Mouse (Mus musculus): ENCODE data around the gene Arsb. TPM values are rescaled to one million over a fixed set of nuclear protein-coding genes. Genes with fewer than 3 reads are reported as not detected.

Arsb gene
- polyA plus RNA-seq, 1 experiment from 2014 or later, result 4.9 TPM

DNA sequence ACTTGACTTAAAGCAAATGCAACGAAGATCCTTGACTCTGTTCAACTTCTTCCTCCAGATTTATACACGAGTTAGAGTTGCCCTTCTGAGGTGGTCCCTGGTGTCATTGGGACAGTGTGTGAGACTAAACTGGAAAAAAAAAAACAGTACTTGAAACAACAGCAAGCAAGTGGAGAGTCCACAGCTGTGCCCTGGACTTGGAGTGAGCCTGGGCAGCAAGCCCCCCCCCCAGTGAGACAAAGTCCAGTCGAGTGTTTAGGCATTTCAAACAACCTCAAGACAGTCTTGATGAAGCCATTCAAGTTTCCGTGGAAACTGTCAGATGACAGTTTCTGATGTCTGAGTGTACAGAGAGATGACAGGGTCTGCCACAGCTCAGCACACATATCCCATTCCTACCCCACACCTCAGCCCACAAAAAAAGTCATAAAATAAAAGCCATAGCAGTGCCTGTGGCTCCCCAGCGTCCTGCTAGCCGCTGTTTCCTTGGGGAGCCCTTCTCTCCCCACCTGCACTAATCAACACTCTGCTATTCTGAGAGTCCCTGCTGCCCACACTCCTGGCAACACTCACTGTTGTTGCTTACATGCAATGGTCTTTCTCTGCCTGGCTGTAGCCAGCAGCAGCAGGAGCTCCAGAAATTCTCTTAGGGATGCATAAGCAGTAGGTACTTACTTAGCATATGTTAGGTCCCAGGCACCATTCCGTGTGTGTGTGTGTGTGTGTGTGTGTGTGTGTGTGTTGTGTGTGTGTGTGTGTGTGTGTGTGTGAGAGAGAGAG is 159.3 kb downstream of the Arsb start:
- no peak overlapping the region for H3K27ac ChIP-seq (replicated peaks)
- ATAC-seq (ENCODE audit: low FRiP score, low TSS enrichment) (no peak), DNase-seq (ENCODE audit: low spot score) (no peak)
- no peaks in the 10 kb centered on the region for H3K27me3 ChIP-seq (ENCODE audit: control insufficient read depth, insufficient read depth, low read length)
- 70% methylated on average over 7 of the region's 7 CpGs for WGBS
- no peak overlapping the region for H3K4me2 ChIP-seq (replicated peaks; ENCODE audit: low read depth)
- H3K4me3 ChIP-seq (ENCODE audit: low read depth, low read length), result no peak overlapping the region
- H3K4me1 ChIP-seq (replicated peaks; ENCODE audit: control insufficient read depth, insufficient read depth), result no peaks in the 10 kb centered on the region
- no peaks in the 10 kb centered on the region for H3K36me3 ChIP-seq (ENCODE audit: control insufficient read depth, insufficient read depth, low read length)
- H3K9me3 ChIP-seq (ENCODE audit: control insufficient read depth, low read length), result no peaks in the 10 kb centered on the region
- TF ChIP-seq EP300 (optimal IDR thresholded peaks at IDR 0.05) (no peak), CTCF (IDR thresholded peaks at IDR 0.05; ENCODE audit: low read depth) (no peak)
- no peak overlapping the region for H3K9ac ChIP-seq (ENCODE audit: low read length)

DNA sequence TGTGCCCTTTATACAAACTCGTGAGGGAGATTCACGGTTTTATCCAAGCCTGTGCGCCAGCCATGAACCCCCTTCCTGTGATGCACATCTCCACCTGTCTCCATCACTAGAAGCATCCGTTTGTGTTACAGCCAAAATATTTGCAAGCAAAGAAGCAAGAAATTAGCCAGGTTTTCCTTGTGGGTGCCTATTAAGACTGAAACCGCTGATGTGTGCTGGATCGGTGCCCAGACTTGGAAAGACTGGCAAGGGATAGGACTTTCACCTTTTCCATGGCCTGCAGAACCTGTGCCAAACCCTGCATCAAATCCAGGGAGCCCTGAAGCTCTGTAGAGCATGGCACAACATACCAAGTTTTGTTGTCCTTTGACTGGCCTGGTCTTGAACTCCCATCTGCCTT is 165.0 kb downstream of the Arsb start:
- no peak for DNase-seq (ENCODE audit: low spot score)

DNA sequence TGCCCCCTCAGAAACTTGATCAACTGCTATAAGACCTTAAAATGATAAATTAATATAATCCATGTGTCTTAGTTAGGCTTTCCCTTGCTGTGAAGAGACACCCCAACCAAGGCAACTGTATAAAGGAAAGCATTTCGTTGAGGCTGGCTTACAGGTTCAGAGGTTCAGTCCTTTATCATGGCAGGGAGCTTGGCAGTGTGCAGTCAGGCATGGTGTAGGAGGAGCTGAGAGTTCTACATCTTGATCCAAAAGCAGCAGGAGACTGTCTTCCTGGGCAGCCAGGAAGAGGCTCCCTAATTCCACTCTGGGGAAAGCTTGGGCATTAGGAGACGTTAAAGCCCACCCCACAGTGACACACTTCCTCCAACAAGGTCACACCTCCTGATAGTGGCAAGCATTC is 166.7 kb downstream of the Arsb start:
- Histone ChIP-seq H3K36me3 (ENCODE audit: control insufficient read depth, insufficient read depth, low read length) (no peaks in the 10 kb centered on the region), H3K4me2 (replicated peaks; ENCODE audit: low read depth) (no peak overlapping the region), H3K27me3 (ENCODE audit: control insufficient read depth, insufficient read depth, low read length) (no peaks in the 10 kb centered on the region), H3K9ac (ENCODE audit: low read length) (no peak overlapping the region), H3K9me3 (ENCODE audit: control insufficient read depth, low read length) (no peaks in the 10 kb centered on the region), H3K4me1 (replicated peaks; ENCODE audit: control insufficient read depth, insufficient read depth) (no peaks in the 10 kb centered on the region), H3K27ac (replicated peaks) (no peak overlapping the region), H3K4me3 (ENCODE audit: low read depth, low read length) (no peak overlapping the region)
- WGBS, result 44% methylated on average over 2 of the region's 2 CpGs
- ATAC-seq (ENCODE audit: low FRiP score, low TSS enrichment) (no peak), DNase-seq (ENCODE audit: low spot score) (no peak)
- TF ChIP-seq EP300 (optimal IDR thresholded peaks at IDR 0.05) (no peak), CTCF (IDR thresholded peaks at IDR 0.05; ENCODE audit: low read depth) (no peak)

More for the DNA sequence above, 165.0 kb downstream of the Arsb start:
- Histone ChIP-seq H3K4me1 (replicated peaks; ENCODE audit: control insufficient read depth, insufficient read depth) (no peaks in the 10 kb centered on the region), H3K27me3 (ENCODE audit: control insufficient read depth, insufficient read depth, low read length) (no peaks in the 10 kb centered on the region), H3K36me3 (ENCODE audit: control insufficient read depth, insufficient read depth, low read length) (no peaks in the 10 kb centered on the region), H3K9ac (ENCODE audit: low read length) (no peak overlapping the region), H3K9me3 (ENCODE audit: control insufficient read depth, low read length) (no peaks in the 10 kb centered on the region), H3K27ac (replicated peaks) (no peak overlapping the region), H3K4me3 (ENCODE audit: low read depth, low read length) (no peak overlapping the region), H3K4me2 (replicated peaks; ENCODE audit: low read depth) (no peak overlapping the region)
- WGBS, result 59% methylated on average over 6 of the region's 6 CpGs
- ATAC-seq (ENCODE audit: low FRiP score, low TSS enrichment), result no peak
- TF ChIP-seq CTCF (IDR thresholded peaks at IDR 0.05; ENCODE audit: low read depth), result no peak
- TF ChIP-seq EP300 (optimal IDR thresholded peaks at IDR 0.05), result no peak

DNA sequence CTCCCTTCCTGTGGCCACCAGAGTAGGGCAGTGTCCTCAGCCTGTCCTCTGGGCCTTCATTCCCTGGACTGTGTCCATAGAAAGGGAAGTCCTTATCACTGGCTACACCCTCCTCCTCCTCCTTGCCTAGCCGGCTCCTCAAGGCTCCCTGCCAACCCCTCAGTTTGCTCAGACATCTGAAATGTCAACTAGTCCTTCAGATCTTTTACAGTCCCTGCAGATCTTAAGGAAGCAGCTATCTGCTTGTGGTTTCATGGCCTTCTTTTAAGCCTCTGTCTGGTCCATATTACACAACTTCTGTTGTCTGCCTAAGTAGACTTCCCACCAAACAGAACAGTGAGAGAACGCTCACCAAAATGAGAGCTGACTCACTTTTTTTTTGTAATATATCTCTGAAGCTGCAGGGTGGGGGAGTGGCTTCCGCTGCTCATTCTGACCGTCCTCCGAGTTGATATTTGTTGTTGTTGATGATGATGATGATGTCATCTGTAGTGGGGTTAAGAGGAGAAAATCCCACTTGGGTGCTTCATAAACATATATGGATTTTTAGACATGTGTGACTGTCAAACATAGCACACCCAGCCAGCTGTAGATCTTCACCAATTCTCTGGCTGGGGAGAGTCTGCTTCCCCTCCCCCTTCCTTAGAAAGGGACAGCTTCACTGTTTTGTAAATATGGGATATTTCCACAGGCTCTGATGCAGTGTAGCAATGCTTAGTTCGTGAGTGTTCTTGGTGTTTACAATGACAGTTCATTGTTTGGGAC is 168.1 kb downstream of the Arsb start:
- H3K27me3 ChIP-seq (ENCODE audit: control insufficient read depth, insufficient read depth, low read length), result no peaks in the 10 kb centered on the region
- ATAC-seq (ENCODE audit: low FRiP score, low TSS enrichment) (peak; percentile 77; the same call in 1 of the 2 replicates), DNase-seq (ENCODE audit: low spot score) (no peak)
- H3K36me3 ChIP-seq (ENCODE audit: control insufficient read depth, insufficient read depth, low read length), result no peaks in the 10 kb centered on the region
- no peak overlapping the region for H3K4me2 ChIP-seq (replicated peaks; ENCODE audit: low read depth)
- no peaks in the 10 kb centered on the region for H3K9me3 ChIP-seq (ENCODE audit: control insufficient read depth, low read length)
- no peak for TF ChIP-seq CTCF (IDR thresholded peaks at IDR 0.05; ENCODE audit: low read depth)
- no peak for TF ChIP-seq EP300 (optimal IDR thresholded peaks at IDR 0.05)
- no peaks in the 10 kb centered on the region for H3K4me1 ChIP-seq (replicated peaks; ENCODE audit: control insufficient read depth, insufficient read depth)
- H3K27ac ChIP-seq (replicated peaks), result no peak overlapping the region
- H3K4me3 ChIP-seq (ENCODE audit: low read depth, low read length), result no peak overlapping the region
- H3K9ac ChIP-seq (ENCODE audit: low read length), result no peak overlapping the region
- 32% methylated on average over 6 of the region's 6 CpGs for whole genome bisulfite sequencing

DNA sequence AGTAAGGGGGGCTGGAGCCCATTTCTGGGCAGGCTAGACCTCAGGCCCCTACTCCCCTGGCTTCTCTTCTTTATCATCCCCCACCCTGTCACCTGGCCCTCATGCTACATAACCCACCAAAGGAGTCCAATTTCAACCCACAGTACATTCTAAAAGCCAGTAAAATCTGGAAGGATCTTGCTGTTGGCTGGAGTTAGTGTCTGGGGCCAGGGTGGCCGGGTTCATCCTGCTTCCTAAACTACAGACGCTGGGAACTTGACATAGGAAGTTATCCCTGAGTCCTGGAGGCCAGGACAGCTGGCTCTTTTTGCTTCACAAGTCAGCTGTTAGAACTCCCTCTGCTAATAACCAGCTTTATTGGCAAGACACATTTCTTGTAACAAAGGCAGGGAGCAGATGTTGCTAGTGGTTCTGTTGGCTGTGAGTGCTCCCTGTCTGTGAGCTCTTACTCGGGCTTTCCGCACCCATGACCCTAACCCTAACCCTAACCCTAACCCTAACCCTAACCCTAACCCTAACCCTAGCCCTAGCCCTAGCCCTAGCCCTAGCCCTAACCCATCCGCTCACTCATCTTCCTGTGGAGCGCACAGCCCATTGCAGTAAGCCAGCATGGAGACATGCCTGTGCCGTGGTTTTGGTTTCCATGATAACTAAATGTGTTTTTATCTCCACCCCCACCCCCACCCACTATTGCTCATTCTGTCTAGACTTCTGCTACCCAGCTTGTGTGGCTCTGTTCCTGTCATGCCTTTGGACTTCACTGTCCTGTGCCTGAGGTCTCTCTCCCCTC is 169.5 kb downstream of the Arsb start:
- TF ChIP-seq EP300 (optimal IDR thresholded peaks at IDR 0.05), result no peak
- no peak for TF ChIP-seq CTCF (IDR thresholded peaks at IDR 0.05; ENCODE audit: low read depth)
- no peak overlapping the region for H3K4me3 ChIP-seq (ENCODE audit: low read depth, low read length)
- H3K27ac ChIP-seq (replicated peaks), result no peak overlapping the region; the same call in 1 of the 2 replicates
- no peak for ATAC-seq (ENCODE audit: low FRiP score, low TSS enrichment)
- DNase-seq (ENCODE audit: low spot score), result no peak
- no peak overlapping the region for H3K4me2 ChIP-seq (replicated peaks; ENCODE audit: low read depth)
- H3K36me3 ChIP-seq (ENCODE audit: control insufficient read depth, insufficient read depth, low read length), result no peaks in the 10 kb centered on the region
- no peaks in the 10 kb centered on the region for H3K4me1 ChIP-seq (replicated peaks; ENCODE audit: control insufficient read depth, insufficient read depth)
- WGBS, result 65% methylated on average over 7 of the region's 7 CpGs
- no peaks in the 10 kb centered on the region for H3K9me3 ChIP-seq (ENCODE audit: control insufficient read depth, low read length)
- H3K9ac ChIP-seq (ENCODE audit: low read length), result no peak overlapping the region
- no peaks in the 10 kb centered on the region for H3K27me3 ChIP-seq (ENCODE audit: control insufficient read depth, insufficient read depth, low read length)

Data from stomach, postnatal 0 days (tissue).